Mouse (Mus musculus) left cerebral cortex, adult 2 months (tissue): ENCODE data around the gene Tmem214. TPM values are rescaled to one million over a fixed set of nuclear protein-coding genes. Genes with fewer than 3 reads are reported as not detected.

ENCODE experiments used
- DNase-seq, 2 experiments: peaks; one replicate each; pipeline ENCODE4 v3.0.0; 2021 to 2022; ENCODE audit warnings: low spot score in 2 of 2, mixed read lengths in 1 of 2; ENCODE audit errors: extremely low spot score in 1 of 2
- H3K27ac ChIP-seq: fragments of 200-600 bp; 2 replicates; pipeline ENCODE4 v1.8.1; 2022
- H3K4me3 ChIP-seq: fragments of 200-600 bp; 2 replicates; pipeline ENCODE4 v1.8.1; 2022
- CTCF ChIP-seq: fragments of 200-600 bp; IDR thresholded peaks from 2 replicates; pipeline ENCODE4 v1.8.1; 2022; ENCODE audit warnings: antibody characterized with exemption, mild to moderate bottlenecking, moderate library complexity
- intact Hi-C: fragments of 180-260 bp; cut with DNase I; formaldehyde crosslinking; loops from one replicate; pipeline ENCODE4 v1.15.1; 2025
- total RNA-seq, 2 experiments: library from RNA; stranded (reverse); gene quantifications; 2 replicates each; pipeline ENCODE4 v1.2.3; 2021

Tmem214 gene
- total RNA-seq, 2 experiments from 2014 or later: 64.2 to 71.0 TPM

DNA sequence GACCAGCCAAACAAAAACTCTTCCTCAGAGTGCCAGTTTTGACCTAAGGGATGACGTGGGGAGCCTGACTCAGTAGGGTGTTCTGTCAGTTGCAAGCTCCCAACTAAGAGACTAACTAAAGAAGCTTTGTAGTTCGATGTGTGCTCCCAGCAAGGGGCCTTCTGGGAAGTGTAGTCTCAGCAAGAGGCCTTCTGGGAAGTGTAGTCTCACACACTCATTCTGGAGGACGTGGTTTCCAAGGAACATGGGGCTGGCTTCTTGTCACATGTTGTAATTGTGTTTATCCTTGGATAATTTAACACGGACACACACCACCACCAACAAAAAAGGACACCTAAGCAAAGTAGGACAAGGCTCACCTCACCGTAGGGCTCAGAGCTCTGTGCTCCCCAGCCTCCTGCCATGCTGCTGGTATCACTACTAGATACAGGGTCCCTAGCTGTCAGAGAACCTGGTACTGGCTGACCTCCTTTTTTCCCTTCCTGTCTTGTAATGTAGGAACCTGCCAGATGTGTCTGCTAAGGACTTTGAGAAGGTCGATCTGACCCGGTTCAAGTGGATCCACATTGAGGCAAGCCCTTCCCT, 60.2 kb downstream of the Tmem214 start:
- TF ChIP-seq CTCF: no peak
- Histone ChIP-seq H3K27ac (peak overlapping the region; percentile 11; the same call in 1 of the 2 replicates), H3K4me3 (no peak overlapping the region)
- intact Hi-C loops: loop anchor here (10.0 kb wide), 1 partner anchor 1527 kb away; the partner anchor contains the start of gene Ppp1cb
- no peak for DNase-seq

Other genes starting within 250 kb of the Tmem214 start
- gene Slc35f6, start 220.1 kb upstream of the Tmem214 start, total RNA-seq: 10 to 100 TPM; 42.2 to 45.6 TPM
- gene Cenpa, start 201.2 kb upstream of the Tmem214 start, total RNA-seq: 1 to 10 TPM; 5.5 to 6.2 TPM
- gene Dpysl5, start 156.4 kb upstream of the Tmem214 start, total RNA-seq: 10 to 100 TPM; 21.2 to 27.3 TPM
- 100 to 1,000 TPM; 219 to 236 TPM for gene Mapre3, start 53.4 kb upstream of the Tmem214 start, total RNA-seq
- gene Agbl5, start 20.7 kb downstream of the Tmem214 start, total RNA-seq: 10 to 100 TPM; 17.2 to 17.8 TPM
- 100 to 1,000 TPM in 1 of 2 experiments, 10 to 100 TPM in 1; 91.9 to 106 TPM for gene Ost4, start 39.8 kb downstream of the Tmem214 start, total RNA-seq
- gene Emilin1, start 45.4 kb downstream of the Tmem214 start, total RNA-seq: 1 to 10 TPM; 3.0 to 3.3 TPM
- 10 to 100 TPM; 15.3 to 19.3 TPM for gene Khk, start 53.4 kb downstream of the Tmem214 start, total RNA-seq
- 10 to 100 TPM; 24.2 to 26.0 TPM for gene Cgref1, start 77.6 kb downstream of the Tmem214 start, total RNA-seq
- 100 to 1,000 TPM; 129 to 134 TPM for gene Preb, start 92.3 kb downstream of the Tmem214 start, total RNA-seq
- under 1 TPM; 0.12 to 0.23 TPM for gene Tcf23, start 100.7 kb downstream of the Tmem214 start, total RNA-seq
- gene Atraid, start 180.3 kb downstream of the Tmem214 start, total RNA-seq: 10 to 100 TPM; 67.1 to 68.9 TPM
- gene Slc5a6, start 180.9 kb downstream of the Tmem214 start, total RNA-seq: 10 to 100 TPM; 16.7 to 19.3 TPM
- 10 to 100 TPM; 23.4 to 27.6 TPM for gene Cad, start 186.8 kb downstream of the Tmem214 start, total RNA-seq
- gene Dnajc5g, start 238.3 kb downstream of the Tmem214 start, total RNA-seq: not detected
- 100 to 1,000 TPM; 162 to 184 TPM for gene Slc30a3, start 240.2 kb downstream of the Tmem214 start, total RNA-seq
- gene Trim54, start 248.7 kb downstream of the Tmem214 start, total RNA-seq: 1 to 10 TPM; 2.0 to 2.2 TPM